8 mouse cellular contexts compared by ENCODE assay signal in genomic region chr14:105732221-105733012, GRCm38 (mm10).
DNase-seq lines count a peak whose midpoint lies in the region; ATAC-seq lines count a peak whose summit lies in the region.

No protein-coding gene starts in this region.

- no peaks in the 10 kb centered on the region for H3K36me3 ChIP-seq in embryonic facial prominence, embryonic 13.5 days
- no peaks in the 10 kb centered on the region for H3K36me3 ChIP-seq in kidney, embryonic 14.5 days (ENCODE audit: control insufficient read depth, insufficient read depth, low read length)
- H3K36me3 ChIP-seq in limb, embryonic 15.5 days, result no peaks in the 10 kb centered on the region
- no peaks in the 10 kb centered on the region for H3K36me3 ChIP-seq in midbrain, embryonic 16.5 days (ENCODE audit: control insufficient read depth, insufficient read depth, low read length)
- no peaks in the 10 kb centered on the region for H3K36me3 ChIP-seq in stomach, embryonic 14.5 days (ENCODE audit: control insufficient read depth, insufficient read depth, low read length)

- peak; percentile 82 for DNase-seq in layer of hippocampus, adult 11-12 months (ENCODE audit: low spot score)
- DNase-seq in layer of hippocampus, adult 9-10 months (ENCODE audit: low spot score), result no peak
- peak; percentile 88 to 93 for DNase-seq in heart, adult 9 months (ENCODE audit: low spot score in 2 of 2)

- no peaks in the 10 kb centered on the region for H3K27me3 ChIP-seq in embryonic facial prominence, embryonic 13.5 days
- H3K27me3 ChIP-seq in kidney, embryonic 14.5 days (ENCODE audit: control insufficient read depth, insufficient read depth, low read length), result no peaks in the 10 kb centered on the region
- H3K27me3 ChIP-seq in limb, embryonic 15.5 days, result no peaks in the 10 kb centered on the region
- no peaks in the 10 kb centered on the region for H3K27me3 ChIP-seq in midbrain, embryonic 16.5 days (ENCODE audit: control insufficient read depth, insufficient read depth, low read depth, low read length)
- H3K27me3 ChIP-seq in stomach, embryonic 14.5 days (ENCODE audit: control insufficient read depth, insufficient read depth, low read length), result no peaks in the 10 kb centered on the region

- peaks cover 35% of the 10 kb centered on the region for H3K4me1 ChIP-seq in embryonic facial prominence, embryonic 13.5 days
- H3K4me1 ChIP-seq in kidney, embryonic 14.5 days (ENCODE audit: control insufficient read depth, insufficient read depth, low read length), result peaks cover 22% of the 10 kb centered on the region
- peaks cover 34% of the 10 kb centered on the region for H3K4me1 ChIP-seq in limb, embryonic 15.5 days
- H3K4me1 ChIP-seq in midbrain, embryonic 16.5 days (ENCODE audit: control insufficient read depth, insufficient read depth, low read length), result peaks cover 22% of the 10 kb centered on the region
- peaks cover 18% of the 10 kb centered on the region for H3K4me1 ChIP-seq in stomach, embryonic 14.5 days (ENCODE audit: control insufficient read depth, insufficient read depth, low read length)

- H3K9me3 ChIP-seq in embryonic facial prominence, embryonic 13.5 days, result no peaks in the 10 kb centered on the region
- no peaks in the 10 kb centered on the region for H3K9me3 ChIP-seq in kidney, embryonic 14.5 days (ENCODE audit: control insufficient read depth, low read length)
- no peaks in the 10 kb centered on the region for H3K9me3 ChIP-seq in limb, embryonic 15.5 days
- H3K9me3 ChIP-seq in midbrain, embryonic 16.5 days (replicated peaks; ENCODE audit: control insufficient read depth, low read length, poor library complexity, severe bottlenecking), result no peaks in the 10 kb centered on the region
- H3K9me3 ChIP-seq in stomach, embryonic 14.5 days (ENCODE audit: control insufficient read depth, low read depth, low read length), result no peaks in the 10 kb centered on the region

- H3K9ac ChIP-seq in embryonic facial prominence, embryonic 13.5 days, result peak overlapping the region; percentile 58
- peak overlapping the region; percentile 62 for H3K9ac ChIP-seq in kidney, embryonic 14.5 days (ENCODE audit: low read depth, low read length)
- H3K9ac ChIP-seq in limb, embryonic 15.5 days, result no peak overlapping the region
- peak overlapping the region; percentile 67 for H3K9ac ChIP-seq in midbrain, embryonic 16.5 days (ENCODE audit: low read depth, low read length)
- H3K9ac ChIP-seq in stomach, embryonic 14.5 days (replicated peaks; ENCODE audit: low read depth, low read length), result no peak overlapping the region; the same call in 1 of the 2 replicates

- peak overlapping the region; percentile 40 for H3K4me3 ChIP-seq in embryonic facial prominence, embryonic 13.5 days
- H3K4me3 ChIP-seq in kidney, embryonic 14.5 days (ENCODE audit: low read length), result peak overlapping the region; percentile 37
- H3K4me3 ChIP-seq in limb, embryonic 15.5 days, result peak overlapping the region; percentile 35
- peak overlapping the region; percentile 39 for H3K4me3 ChIP-seq in midbrain, embryonic 16.5 days (ENCODE audit: low read depth, low read length)
- peak overlapping the region; percentile 27 for H3K4me3 ChIP-seq in stomach, embryonic 14.5 days (ENCODE audit: low read depth, low read length)

- WGBS in embryonic facial prominence, embryonic 13.5 days, result 4% methylated on average over 13 of the region's 13 CpGs
- under 1% methylated on average over 13 of the region's 13 CpGs for WGBS in kidney, embryonic 14.5 days
- WGBS in limb, embryonic 15.5 days, result 2% methylated on average over 12 of the region's 13 CpGs
- 1% methylated on average over 13 of the region's 13 CpGs for WGBS in midbrain, embryonic 16.5 days
- under 1% methylated on average over 13 of the region's 13 CpGs for WGBS in stomach, embryonic 14.5 days

- H3K4me2 ChIP-seq in embryonic facial prominence, embryonic 13.5 days, result peak overlapping the region; percentile 74
- H3K4me2 ChIP-seq in kidney, embryonic 14.5 days (replicated peaks; ENCODE audit: low read depth, low read length), result peak overlapping the region; percentile 60
- H3K4me2 ChIP-seq in limb, embryonic 15.5 days, result peak overlapping the region; percentile 61
- H3K4me2 ChIP-seq in midbrain, embryonic 16.5 days (ENCODE audit: low read length), result peak overlapping the region; percentile 77
- H3K4me2 ChIP-seq in stomach, embryonic 14.5 days (replicated peaks; ENCODE audit: low read depth, low read length), result peak overlapping the region; percentile 50

- no peak for ATAC-seq in embryonic facial prominence, embryonic 13.5 days (ENCODE audit: insufficient number of reproducible peaks, insufficient read depth, low FRiP score, low TSS enrichment, low read depth)
- peak; percentile 99 for ATAC-seq in kidney, embryonic 14.5 days (ENCODE audit: low FRiP score, low TSS enrichment)
- peak; percentile 82 for ATAC-seq in limb, embryonic 15.5 days (ENCODE audit: insufficient number of reproducible peaks, low FRiP score, low TSS enrichment, low read depth)
- ATAC-seq in midbrain, embryonic 16.5 days, result peak; percentile 92
- ATAC-seq in stomach, embryonic 14.5 days (ENCODE audit: insufficient number of reproducible peaks, insufficient read depth, low FRiP score, low read depth), result peak; percentile 98

- H3K27ac ChIP-seq in embryonic facial prominence, embryonic 13.5 days, result peak overlapping the region; percentile 75
- peak overlapping the region; percentile 93 for H3K27ac ChIP-seq in kidney, embryonic 14.5 days (ENCODE audit: low read depth, low read length)
- peak overlapping the region; percentile 86 for H3K27ac ChIP-seq in limb, embryonic 15.5 days
- H3K27ac ChIP-seq in midbrain, embryonic 16.5 days (ENCODE audit: low read length), result peak overlapping the region; percentile 85
- H3K27ac ChIP-seq in stomach, embryonic 14.5 days (ENCODE audit: low read length), result peak overlapping the region; percentile 94

Comparison
In these comparisons a context has a peak if more than half of its experiments do, and no peak if none do; other contexts are left out.
1. H3K9ac ChIP-seq: peak in embryonic facial prominence, embryonic 13.5 days (single experiment), kidney, embryonic 14.5 days (single experiment) and midbrain, embryonic 16.5 days (single experiment); none in limb, embryonic 15.5 days (single experiment) and stomach, embryonic 14.5 days (single experiment).
2. Peak in every context shown above with its lines, with median percentiles within 50 percentile points of each other: H3K27ac ChIP-seq, H3K4me2 ChIP-seq and H3K4me3 ChIP-seq.